Mouse (Mus musculus) gastrocnemius, adult 18-20 months (tissue): ENCODE results near the gene Fggy. TPM values are rescaled to one million over a fixed set of nuclear protein-coding genes. Genes with fewer than 3 reads are reported as not detected.

Source experiments
- DNase-seq: peaks from one replicate; pipeline ENCODE4 v3.0.0; 2021; ENCODE audit warnings: low spot score
- total RNA-seq, 2 experiments: library from RNA; stranded (reverse); gene quantifications; 2 replicates each; pipeline ENCODE4 v1.2.3; 2021

Fggy gene
- total RNA-seq, 2 experiments from 2014 or later = 7.8 to 11.7 TPM

DNA sequence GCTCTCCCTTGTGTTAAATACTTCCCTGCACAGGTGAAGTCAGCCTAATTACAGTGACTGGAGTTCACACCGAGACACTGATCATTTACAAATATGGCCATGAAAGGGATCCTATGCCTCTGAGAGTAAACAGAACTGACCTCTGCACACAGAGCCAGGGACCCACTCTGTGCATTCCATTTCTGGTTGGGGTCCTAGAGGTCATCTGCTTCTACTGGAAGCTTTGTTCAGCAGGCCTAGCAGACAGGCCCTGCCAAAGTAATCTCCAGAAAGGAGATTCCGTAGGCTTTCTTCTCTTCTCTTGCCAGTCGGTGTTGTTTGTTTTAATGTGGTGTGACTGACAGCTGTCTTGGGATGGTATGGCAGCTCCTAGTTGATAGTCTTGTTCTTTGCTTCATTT lies 101.7 kb downstream of the Fggy start:
- no peak for DNase-seq

DNA sequence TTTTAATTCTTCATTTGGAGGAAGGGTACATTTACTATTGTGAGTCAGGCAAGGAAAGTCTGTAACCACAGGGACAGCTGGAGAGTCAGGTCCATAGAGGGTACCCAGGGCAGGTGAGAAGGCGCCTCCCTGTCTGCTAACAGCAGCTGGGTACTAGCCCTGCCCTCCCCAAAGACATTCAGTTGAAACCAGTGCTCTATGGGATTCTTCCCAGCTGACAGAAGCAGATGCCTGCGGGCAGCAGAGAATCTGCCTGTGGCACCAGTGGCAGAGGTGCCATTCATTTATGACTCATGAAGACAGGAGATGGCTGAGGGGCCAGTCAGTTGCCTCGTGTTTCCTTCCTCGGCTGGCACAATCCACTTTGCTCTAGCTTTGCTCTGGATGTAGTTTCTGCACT lies 106.3 kb downstream of the Fggy start:
- DNase-seq = no peak

GRCm38 (mm10) chr4:95664327-95664726 lies 107.0 kb downstream of the Fggy start:
- no peak for DNase-seq

- no peak for DNase-seq
These were observed 109.1 kb downstream of the Fggy start for GRCm38 (mm10) chr4:95666284-95666889.

GRCm38 (mm10) chr4:95666896-95667295 lies 109.6 kb downstream of the Fggy start:
- no peak for DNase-seq

- DNase-seq = no peak
These were observed 110.3 kb downstream of the Fggy start for GRCm38 (mm10) chr4:95667595-95667994.

- no peak for DNase-seq
These were observed 111.2 kb downstream of the Fggy start for GRCm38 (mm10) chr4:95668543-95668942.

DNA sequence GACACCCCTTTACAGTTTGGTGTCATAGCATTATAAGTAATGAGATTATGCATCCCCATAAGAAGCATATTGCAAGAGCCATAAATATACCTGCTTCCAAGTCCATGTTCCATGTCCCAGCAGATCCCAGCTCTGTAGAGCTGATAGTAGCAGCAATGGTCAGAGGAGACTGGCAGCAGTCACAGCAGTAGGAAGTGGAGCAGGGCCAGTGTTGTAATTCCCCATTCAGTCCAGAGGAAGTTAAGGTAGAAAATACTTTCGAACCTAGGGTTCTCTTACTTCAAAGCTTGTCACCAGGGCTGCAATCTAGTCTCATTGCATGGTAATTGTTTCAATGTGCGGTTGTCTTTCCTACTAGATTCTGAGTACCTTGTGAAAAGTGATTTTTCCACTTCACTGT lies 112.0 kb downstream of the Fggy start:
- DNase-seq = no peak

DNA sequence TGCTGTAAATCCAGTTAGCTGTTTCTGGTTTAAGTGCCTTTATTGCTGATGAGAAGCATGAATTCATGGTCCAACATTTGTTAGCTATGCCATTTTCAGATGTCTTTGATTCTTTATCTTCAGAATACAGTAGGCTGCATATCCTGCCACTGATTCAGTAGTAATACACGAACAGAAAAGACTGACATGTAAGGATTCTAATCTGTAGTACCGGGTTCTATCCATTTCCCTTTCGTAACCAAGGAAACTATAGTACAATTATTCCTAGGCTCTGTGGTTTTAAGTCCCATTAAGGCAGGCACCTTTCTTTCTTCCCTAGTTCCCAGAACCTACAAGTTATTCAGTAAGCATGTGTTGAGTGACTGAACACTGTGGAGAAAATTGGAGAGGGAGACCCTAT lies 113.3 kb downstream of the Fggy start:
- DNase-seq = no peak

DNA sequence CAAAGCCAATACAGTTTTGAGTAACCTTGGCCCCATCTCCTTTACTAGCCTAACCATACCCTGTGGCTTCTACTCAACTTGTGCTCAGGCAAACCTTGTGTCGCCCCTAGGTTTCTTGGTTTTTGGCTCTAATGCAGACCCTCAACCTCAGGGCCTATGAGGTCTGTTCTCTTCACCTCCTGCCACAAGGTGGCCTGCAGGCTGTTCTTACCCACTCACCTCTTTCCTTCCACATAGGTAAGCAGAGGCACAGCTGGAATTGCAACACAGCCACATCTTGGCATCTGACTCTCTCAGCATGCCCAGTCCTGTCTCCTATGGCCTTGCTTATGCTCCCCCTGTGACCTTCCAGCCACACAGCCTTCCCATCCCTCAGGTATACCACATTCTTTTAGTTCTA lies 114.7 kb downstream of the Fggy start:
- no peak for DNase-seq

DNA sequence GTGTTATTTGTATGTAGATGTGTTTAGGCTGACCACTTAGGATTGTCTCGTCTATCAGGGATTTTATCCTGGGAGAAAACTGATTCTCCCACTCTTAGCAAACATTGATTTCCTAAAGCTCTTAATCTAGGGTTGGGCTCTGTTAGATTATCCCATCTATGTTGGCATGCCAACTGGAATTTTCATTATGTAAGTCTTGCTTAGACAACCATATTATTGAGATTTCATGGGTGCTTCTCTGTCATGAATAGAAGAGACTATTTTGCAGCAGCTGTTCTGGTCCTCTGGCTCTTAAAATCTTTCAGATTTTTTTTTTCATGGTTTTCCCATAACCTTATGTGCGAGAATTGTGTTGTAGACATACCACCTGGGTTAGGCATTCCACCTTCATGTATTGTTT lies 119.1 kb downstream of the Fggy start:
- DNase-seq = no peak

- no peak for DNase-seq
These were observed 123.6 kb downstream of the Fggy start for GRCm38 (mm10) chr4:95680756-95681449.

DNA sequence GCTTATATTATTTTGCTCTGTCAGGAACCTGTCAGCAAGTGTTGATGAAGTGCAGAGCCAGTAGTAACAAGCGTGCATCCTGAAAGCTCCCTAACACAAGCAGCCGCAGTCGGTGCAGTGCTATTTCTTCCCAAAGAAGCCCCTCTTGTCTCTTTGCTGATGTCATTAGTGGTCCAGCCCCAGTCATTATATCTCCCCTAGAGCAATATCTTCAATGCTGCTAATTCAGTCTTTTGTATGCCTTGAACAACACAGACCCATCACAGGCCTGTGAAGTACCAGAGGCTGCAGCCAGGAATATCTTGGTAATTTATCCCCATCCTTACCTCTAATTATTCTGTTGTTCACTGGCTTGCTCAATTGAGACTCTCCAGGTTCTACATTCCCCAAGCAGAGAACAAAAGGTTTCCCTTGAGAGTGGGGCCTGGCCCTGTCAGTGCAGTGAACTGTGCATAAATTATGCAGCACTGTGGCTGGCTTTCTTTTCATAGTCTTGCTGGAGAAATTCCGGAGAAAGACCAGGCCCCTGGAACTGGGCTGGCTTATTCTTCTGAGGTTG lies 127.3 kb downstream of the Fggy start:
- no peak for DNase-seq

DNA sequence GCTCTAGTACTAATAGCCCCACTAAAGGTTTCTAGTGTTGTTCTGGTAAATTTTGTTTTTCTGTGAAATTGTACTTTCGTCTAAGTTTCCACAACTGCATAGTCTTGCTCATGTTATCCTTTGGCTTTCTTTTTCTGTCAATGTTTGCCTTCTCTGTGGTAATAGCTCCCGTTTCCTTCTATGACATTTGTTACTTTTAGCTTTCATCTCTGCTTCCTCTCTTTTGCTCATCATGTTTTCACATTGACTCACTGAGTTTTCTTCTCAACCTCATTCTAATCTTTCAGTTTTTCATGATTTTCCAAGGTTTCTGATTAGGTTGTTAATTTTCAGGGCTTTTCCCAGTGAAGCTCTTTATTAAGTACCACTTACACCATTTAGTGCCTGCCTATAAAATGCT lies 129.5 kb downstream of the Fggy start:
- DNase-seq = no peak

GRCm38 (mm10) chr4:95687350-95687749 lies 130.0 kb downstream of the Fggy start:
- DNase-seq = no peak

- DNase-seq = no peak
These were observed 130.9 kb downstream of the Fggy start for GRCm38 (mm10) chr4:95688159-95688558.

GRCm38 (mm10) chr4:95700366-95700765 lies 143.1 kb downstream of the Fggy start:
- DNase-seq = no peak

- no peak for DNase-seq
These were observed 150.9 kb downstream of the Fggy start for GRCm38 (mm10) chr4:95707941-95708897.

DNA sequence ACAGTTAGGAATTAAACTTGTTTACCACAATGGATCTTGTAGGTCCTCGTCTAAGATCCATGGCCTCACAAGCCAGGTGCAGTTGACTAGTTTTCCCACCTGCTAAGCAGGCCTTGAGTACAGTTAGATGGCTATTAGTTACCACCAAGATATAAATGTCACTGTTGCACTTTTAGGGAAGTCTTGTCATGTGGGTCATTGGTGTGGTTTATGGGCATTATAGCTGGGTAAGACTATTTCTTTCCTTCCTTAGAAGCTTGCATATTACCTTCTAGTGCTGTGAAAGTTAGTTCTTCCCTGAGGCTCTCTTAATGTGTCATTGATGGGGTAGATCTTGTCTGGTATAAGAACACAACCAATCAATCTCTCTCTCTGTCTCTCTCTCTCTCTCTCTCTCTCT lies 152.4 kb downstream of the Fggy start:
- DNase-seq = no peak

DNA sequence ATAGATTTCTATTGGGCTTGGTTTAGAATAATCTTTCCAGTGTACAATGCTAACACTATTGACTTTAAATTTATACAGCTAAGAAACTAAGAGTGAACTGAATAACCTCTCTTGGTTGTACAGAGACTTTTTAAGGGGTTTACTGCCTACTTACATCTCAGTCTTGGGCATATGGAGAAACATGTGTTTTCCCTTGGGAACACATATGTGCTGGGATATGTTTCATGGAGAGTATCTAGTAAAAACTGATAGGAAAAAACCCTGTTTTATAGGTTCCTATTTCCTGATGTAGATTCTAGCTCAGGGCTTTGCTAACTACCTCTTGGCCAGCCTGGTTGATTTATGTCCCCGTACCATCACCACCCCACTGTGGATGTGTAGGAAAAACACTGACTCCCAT lies 155.5 kb downstream of the Fggy start:
- no peak for DNase-seq

DNA sequence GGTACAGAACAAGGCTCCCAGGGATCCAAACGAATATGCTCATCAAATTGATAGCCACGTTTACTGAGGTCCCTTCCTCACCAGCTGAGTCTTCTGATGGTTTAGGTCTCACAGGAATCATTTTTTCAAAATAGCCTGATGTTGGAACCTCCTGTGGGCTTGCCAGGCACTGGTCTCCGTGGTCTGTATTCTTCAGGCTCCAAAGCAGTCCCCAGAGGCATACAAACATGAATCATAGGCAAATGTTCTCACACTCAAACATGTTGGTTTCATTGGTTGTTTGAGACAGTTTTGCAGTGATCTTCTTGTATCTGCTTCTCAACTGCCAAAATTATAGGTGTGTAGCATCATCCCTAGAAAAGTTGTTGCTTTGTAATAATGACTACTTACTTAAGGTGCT lies 156.0 kb downstream of the Fggy start:
- no peak for DNase-seq

- DNase-seq = no peak
These were observed 158.8 kb downstream of the Fggy start for GRCm38 (mm10) chr4:95716137-95716536.
